Mouse (Mus musculus) stomach, postnatal 0 days (tissue): Measurements from ENCODE around the gene Retreg1.

ENCODE experiments used
- CTCF ChIP-seq: IDR thresholded peaks from 2 replicates; pipeline ENCODE4 v1.5.1; 2016; ENCODE audit warnings: antibody characterized with exemption, low read depth, mild to moderate bottlenecking, moderate library complexity
- EP300 ChIP-seq: optimal IDR thresholded peaks from 2 replicates; pipeline ENCODE3; 2016; ENCODE audit warnings: antibody characterized with exemption

- no peak for TF ChIP-seq CTCF
- TF ChIP-seq EP300, result no peak
Measured at GRCm38 (mm10) chr15:25918641-25919040, 75.7 kb downstream of the Retreg1 start.
